Mouse (Mus musculus): ENCODE measurements at regions not wholly inside any gene's neighbourhood (a gene's known extent, or its start where the extent isn't known, plus 50 kb on each side); places are given as distances from the start of the nearest gene placed in this dataset.

- TF ChIP-seq POLR2A (IDR thresholded peaks at IDR 0.05; ENCODE audit: borderline replicate concordance, extremely low read depth, low read depth, low read length) (no peak), CTCF (IDR thresholded peaks at IDR 0.05; ENCODE audit: insufficient read depth, low read length) (no peak)
These were observed 250.2 kb downstream of the Lmo4 start for GRCm38 (mm10) chr3:143954822-143955221.
